Mouse (Mus musculus) T-helper 1 cell (primary cell): ENCODE measurements at regions not wholly inside any gene's neighbourhood (a gene's known extent, or its start where the extent isn't known, plus 50 kb on each side); places are given as distances from the start of the nearest gene placed in this dataset.
"Not testable (repeated sequence)": the region's sequence is repeated elsewhere in the genome, so short reads cannot be mapped to it uniquely, and the experiment has no call there.

Experiments
- in situ Hi-C: fragments of 300-600 bp; cut with MboI, MseI; formaldehyde crosslinking; loops from one replicate; pipeline ENCODE4 v1.15.1; 2025; ENCODE audit warnings: high pct_unique_total_duplicates

DNA sequence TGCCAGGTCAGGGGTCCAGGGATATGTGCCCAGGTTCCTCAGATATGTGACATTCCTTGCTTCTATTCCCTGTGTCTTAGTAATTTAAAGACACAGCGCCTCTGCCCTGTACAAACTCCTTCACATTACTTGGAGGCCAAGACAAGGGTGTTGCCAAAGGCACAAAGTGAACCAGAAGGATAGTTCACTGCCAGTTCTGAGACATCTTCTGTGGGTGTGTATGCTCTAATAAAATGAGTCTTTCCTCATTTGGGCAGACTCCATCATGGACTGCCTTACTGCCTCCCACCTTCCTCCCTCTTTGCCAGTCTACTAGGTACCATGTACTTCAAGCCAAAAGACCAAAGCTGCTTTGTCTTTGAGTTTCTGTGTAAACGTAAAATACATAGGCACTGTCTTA is 65.8 kb upstream of the Rmdn2 start:
- in situ Hi-C loops: no loop called here

DNA sequence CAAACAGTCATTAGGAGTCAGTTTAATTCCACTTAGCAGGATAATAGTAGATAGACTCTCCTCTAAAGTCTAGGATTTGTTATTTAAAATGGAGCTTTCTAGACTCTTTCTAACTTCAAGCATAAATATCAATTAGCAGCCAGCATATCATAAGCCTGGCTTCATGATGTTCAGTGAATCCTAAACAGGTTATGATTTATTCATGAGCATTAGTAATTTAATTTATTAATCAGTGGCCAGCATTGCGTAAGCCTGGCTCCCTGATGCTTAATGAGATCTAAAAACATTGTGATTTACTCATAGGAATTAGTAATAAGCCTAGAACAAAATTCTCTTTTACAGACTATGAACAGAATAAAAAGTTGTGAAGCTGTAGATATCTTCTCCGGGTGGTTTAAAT is 64.6 kb upstream of the Rmdn2 start:
- in situ Hi-C loops: no loop called here

GRCm38 (mm10) chr17:79547524-79547923 is 64.1 kb upstream of the Rmdn2 start:
- in situ Hi-C loops: no loop called here

DNA sequence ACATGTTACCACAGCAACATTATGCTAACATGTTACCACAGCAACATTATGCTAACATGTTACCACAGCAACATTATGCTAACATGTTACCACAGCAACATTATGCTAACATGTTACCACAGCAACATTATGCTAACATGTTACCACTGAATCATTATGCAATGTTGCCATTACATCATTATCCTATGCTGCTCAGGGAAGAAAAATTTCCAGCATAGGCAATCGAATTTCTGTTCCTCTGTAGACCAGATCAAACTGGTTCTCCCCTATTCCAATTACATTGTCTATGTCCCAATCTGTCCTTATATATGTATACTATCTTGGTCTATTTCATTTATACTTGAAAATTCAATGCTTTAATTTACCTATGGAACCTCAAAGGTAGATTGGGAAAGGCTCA is 61.3 kb upstream of the Rmdn2 start:
- in situ Hi-C loops: not testable (repeated sequence)

GRCm38 (mm10) chr17:79553850-79554249 is 57.8 kb upstream of the Rmdn2 start:
- in situ Hi-C loops: no loop called here

DNA sequence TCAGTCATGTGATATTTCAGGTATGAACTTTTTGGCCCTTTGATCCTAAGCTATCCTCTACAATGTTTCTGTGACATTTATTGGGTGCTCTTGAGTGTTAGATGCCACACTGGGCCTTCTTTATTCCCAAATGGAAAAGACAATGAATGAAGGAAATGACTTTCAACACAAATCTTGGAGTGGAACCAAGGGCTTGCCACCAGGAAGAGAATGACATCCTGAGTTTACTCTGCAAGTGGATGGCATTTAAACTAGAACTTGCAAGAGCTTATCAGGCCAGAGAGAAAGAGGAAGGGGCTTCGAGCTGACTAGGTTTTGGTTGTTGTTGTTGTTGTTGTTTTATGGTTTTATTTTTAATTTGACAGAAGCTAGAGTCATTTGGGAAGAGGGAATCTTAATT is 56.1 kb upstream of the Rmdn2 start:
- in situ Hi-C loops: no loop called here
